Comparison of ENCODE assay signal across 8 mouse cellular contexts in the genomic region with DNA sequence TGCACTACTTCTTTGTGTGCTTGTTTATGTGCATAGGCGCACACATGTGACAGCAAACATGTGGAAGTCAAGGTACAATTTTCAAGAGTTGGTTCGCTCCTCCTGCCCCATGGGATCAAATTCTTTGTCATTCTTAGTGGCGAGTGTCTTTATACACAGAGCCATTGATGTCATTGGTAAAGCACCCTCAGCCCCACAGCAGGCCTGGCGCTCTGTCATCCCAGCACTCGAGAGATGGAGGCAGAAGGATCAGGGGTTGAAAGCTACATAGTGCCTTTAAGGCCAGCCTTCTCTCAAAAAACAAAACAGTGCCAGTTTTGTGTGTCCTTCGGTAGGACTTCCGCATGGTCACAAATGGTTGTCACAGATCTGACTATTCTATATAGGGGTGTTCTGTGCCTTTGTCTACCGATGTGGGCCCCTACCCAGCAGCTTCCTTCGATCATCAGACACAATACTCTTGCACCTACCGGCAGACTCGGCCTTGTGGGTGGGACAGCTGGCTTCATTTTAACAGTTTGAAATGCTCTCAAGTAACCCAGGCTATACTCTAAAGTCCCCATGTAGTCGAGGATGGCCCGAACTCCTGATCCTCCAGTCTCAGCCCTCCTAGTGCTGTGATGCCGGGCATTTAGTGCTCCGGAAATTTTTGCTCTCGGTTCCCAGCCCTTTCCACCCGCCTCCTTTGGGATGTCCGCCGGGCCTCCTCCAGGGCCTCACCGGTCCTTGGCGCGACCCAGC. TPM values are rescaled to one million over a fixed set of nuclear protein-coding genes. Genes with fewer than 3 reads are reported as not detected.
DNase-seq lines count a peak whose midpoint lies in the region; ATAC-seq and TF ChIP-seq lines count a peak whose summit lies in the region.

No protein-coding gene starts in this region.

- no peak for ATAC-seq in heart, embryonic 14.5 days (ENCODE audit: insufficient number of reproducible peaks, insufficient read depth, low FRiP score, low read depth)
- ATAC-seq in G1E (ENCODE audit: extremely low read depth, insufficient number of reproducible peaks, low FRiP score, poor library complexity, severe bottlenecking): no peak
- ATAC-seq in heart, embryonic 16.5 days (replicated peaks; ENCODE audit: extremely low read depth, insufficient read depth, low FRiP score): no peak

- WGBS in heart, embryonic 14.5 days: 27% methylated on average over 22 of the region's 22 CpGs
- 25% methylated on average over 22 of the region's 22 CpGs for WGBS in heart, embryonic 16.5 days
- 34% methylated on average over 22 of the region's 22 CpGs for WGBS in macrophage (ENCODE audit: missing documents)

- H3K9ac ChIP-seq in heart, embryonic 14.5 days (ENCODE audit: low read length): peak overlapping the region; percentile 79
- peak overlapping the region; percentile 83 for H3K9ac ChIP-seq in heart, embryonic 16.5 days (ENCODE audit: low read length)

- no peak for DNase-seq in heart, adult 8-10 months (ENCODE audit: low spot score)
- DNase-seq in G1E (ENCODE audit: low spot score): no peak
- DNase-seq in gastrocnemius, postnatal 10 days: no peak
- no peak for DNase-seq in frontal cortex, postnatal 10 days (ENCODE audit: low spot score in 2 of 2)
- no peak for DNase-seq in yolk sac, embryonic 10.5 days (ENCODE audit: low spot score)

- no peaks in the 10 kb centered on the region for H3K27me3 ChIP-seq in heart, embryonic 14.5 days (ENCODE audit: control insufficient read depth, insufficient read depth, low read length)
- H3K27me3 ChIP-seq in G1E (ENCODE audit: insufficient read depth, low read length): no peaks in the 10 kb centered on the region
- H3K27me3 ChIP-seq in heart, embryonic 16.5 days (ENCODE audit: control insufficient read depth, insufficient read depth, low read length): no peaks in the 10 kb centered on the region

- TF ChIP-seq CTCF in G1E (IDR thresholded peaks at IDR 0.05; ENCODE audit: low read depth, low read length): no peak

- H3K36me3 ChIP-seq in heart, embryonic 14.5 days (ENCODE audit: control insufficient read depth, insufficient read depth, low read length): peaks cover 31% of the 10 kb centered on the region
- H3K36me3 ChIP-seq in G1E (replicated peaks) (peaks cover 70% of the 10 kb centered on the region), macrophage (ENCODE audit: inconsistent target) (peaks cover 11% of the 10 kb centered on the region; the same call in 1 of the 2 replicates)
- peaks cover 10% of the 10 kb centered on the region for H3K36me3 ChIP-seq in heart, embryonic 16.5 days (ENCODE audit: control insufficient read depth, insufficient read depth)

- H3K27ac ChIP-seq in heart, embryonic 14.5 days (replicated peaks in 1 of 2; ENCODE audit: control insufficient read depth in 1 of 2, insufficient read depth in 1 of 2, low read depth in 2 of 2, low read length in 2 of 2): peak overlapping the region; percentile 38 to 70; a peak in 3 of 4 replicates
- peak overlapping the region; percentile 71 for H3K27ac ChIP-seq in heart, embryonic 16.5 days (ENCODE audit: low read length)
- H3K27ac ChIP-seq in macrophage: no peak overlapping the region

- H3K4me3 ChIP-seq in heart, embryonic 14.5 days (ENCODE audit: control insufficient read depth in 1 of 2, insufficient read depth in 1 of 2, low read depth in 1 of 2, low read length in 2 of 2): peak overlapping the region; percentile 73
- peak overlapping the region; percentile 86 for H3K4me3 ChIP-seq in G1E (ENCODE audit: low read depth, low read length)
- peak overlapping the region; percentile 87 for H3K4me3 ChIP-seq in heart, embryonic 16.5 days (ENCODE audit: low read length)
- peak overlapping the region; percentile 32 for H3K4me3 ChIP-seq in macrophage (ENCODE audit: inconsistent target)

- H3K9me3 ChIP-seq in heart, embryonic 14.5 days (ENCODE audit: control insufficient read depth, low read length): no peaks in the 10 kb centered on the region
- no peaks in the 10 kb centered on the region for H3K9me3 ChIP-seq in G1E (replicated peaks)
- H3K9me3 ChIP-seq in heart, embryonic 16.5 days (replicated peaks; ENCODE audit: control insufficient read depth, low read length): no peaks in the 10 kb centered on the region

- H3K4me1 ChIP-seq in heart, embryonic 14.5 days (ENCODE audit: control insufficient read depth in 2 of 2, insufficient read depth in 2 of 2, low read length in 2 of 2): peaks cover 3 to 26% of the 10 kb centered on the region in 2 experiments; a peak in 3 of 4 replicates
- H3K4me1 ChIP-seq in G1E (ENCODE audit: insufficient read depth, low read depth, low read length): peaks cover 63% of the 10 kb centered on the region
- peaks cover 22% of the 10 kb centered on the region for H3K4me1 ChIP-seq in heart, embryonic 16.5 days (ENCODE audit: control insufficient read depth, insufficient read depth, low read length)

- peaks cover 33% of the 10 kb centered on the region for H3K79me2 ChIP-seq in macrophage (ENCODE audit: inconsistent target)

- H3K4me2 ChIP-seq in heart, embryonic 14.5 days (ENCODE audit: low read length): peak overlapping the region; percentile 81
- peak overlapping the region; percentile 79 for H3K4me2 ChIP-seq in heart, embryonic 16.5 days (ENCODE audit: low read depth, low read length)

RNA-seq across cellular contexts. Expression of a gene that starts 1.5 kb away (rescaled TPM):
- 1,100 and 1,119 TPM in 2 replicates for polyA plus RNA-seq in heart, embryonic 14.5 days (2014; fragmentation: Nextera tagmentation; extraction: Ambion mirVana)
- 100 to 1,000 TPM; 804 to 980 (median 857) TPM for total RNA-seq in heart, adult 8-10 months (2022)
- total RNA-seq in G1E (2014; fragmentation: Nextera tagmentation): 60.5 and 74.9 TPM in 2 replicates
- 186 and 247 TPM in 2 replicates for total RNA-seq in G1E (2017)
- 270 and 319 TPM in 2 replicates for polyA plus RNA-seq in G1E (2012)
- 1,043 and 1,129 TPM in 2 replicates for polyA plus RNA-seq in heart, embryonic 16.5 days (2015; fragmentation: Nextera tagmentation; extraction: Ambion mirVana)
- 10 to 100 TPM in 4 of 26 experiments, 1 to 10 TPM in 21, not detected in 1; 3.3 to 24.5 (median 6.9) TPM for total RNA-seq in macrophage (2018; cell fraction: chromatin; rRNA removed)
- 100 to 1,000 TPM in 12 of 26 experiments, 10 to 100 TPM in 14; 73.8 to 123 (median 99.4) TPM for total RNA-seq in macrophage (2018; cell fraction: cytosol; rRNA removed)
- total RNA-seq in macrophage (2018; cell fraction: nucleus; rRNA removed): 10 to 100 TPM in 21 of 26 experiments, 1 to 10 TPM in 5; 6.3 to 31.0 (median 17.3) TPM
- polyA plus RNA-seq in macrophage (2018): 42.6 to 135 TPM (median 106 TPM) in 3 replicates
- total RNA-seq in gastrocnemius, postnatal 10 days (2021): 100 to 1,000 TPM; 377 to 422 TPM

RNA-seq across cellular contexts. Expression of a gene that starts 1.7 kb away (rescaled TPM):
- polyA plus RNA-seq in heart, embryonic 14.5 days (2014; fragmentation: Nextera tagmentation; extraction: Ambion mirVana): 17.7 TPM in 2 replicates
- total RNA-seq in heart, adult 8-10 months (2022): 1 to 10 TPM; 3.2 to 7.1 (median 6.0) TPM
- 32.0 and 46.9 TPM in 2 replicates for total RNA-seq in G1E (2014; fragmentation: Nextera tagmentation)
- total RNA-seq in G1E (2017): 9.4 and 10.3 TPM in 2 replicates
- 12.9 and 16.3 TPM in 2 replicates for polyA plus RNA-seq in G1E (2012)
- 12.8 and 14.6 TPM in 2 replicates for polyA plus RNA-seq in heart, embryonic 16.5 days (2015; fragmentation: Nextera tagmentation; extraction: Ambion mirVana)
- 1 to 10 TPM in 8 of 26 experiments, under 1 TPM in 11, not detected in 7; 0.36 to 4.1 (median 0.67) TPM for total RNA-seq in macrophage (2018; cell fraction: chromatin; rRNA removed)
- 1 to 10 TPM; 1.6 to 8.6 (median 3.3) TPM for total RNA-seq in macrophage (2018; cell fraction: cytosol; rRNA removed)
- total RNA-seq in macrophage (2018; cell fraction: nucleus; rRNA removed): 1 to 10 TPM in 17 of 26 experiments, under 1 TPM in 8, not detected in 1; 0.51 to 5.9 (median 1.5) TPM
- 4.5 to 9.8 TPM (median 5.3 TPM) in 3 replicates for polyA plus RNA-seq in macrophage (2018)
- total RNA-seq in gastrocnemius, postnatal 10 days (2021): 1 to 10 TPM; 6.6 to 7.0 TPM

RNA-seq across cellular contexts. Expression of a gene that starts 41.2 kb away (rescaled TPM):
- 31.0 and 31.5 TPM in 2 replicates for polyA plus RNA-seq in heart, embryonic 14.5 days (2014; fragmentation: Nextera tagmentation; extraction: Ambion mirVana)
- 10 to 100 TPM; 22.4 to 26.7 (median 24.6) TPM for total RNA-seq in heart, adult 8-10 months (2022)
- total RNA-seq in G1E (2014; fragmentation: Nextera tagmentation) (not detected in 2 replicates), G1E (2017) (not detected in 2 replicates)
- polyA plus RNA-seq in G1E (2012) (not detected in 2 replicates), macrophage (2018) (not detected in 3 replicates)
- polyA plus RNA-seq in heart, embryonic 16.5 days (2015; fragmentation: Nextera tagmentation; extraction: Ambion mirVana): 21.2 and 23.9 TPM in 2 replicates
- under 1 TPM in 1 of 26 experiments, not detected in 25; 0.73 TPM for total RNA-seq in macrophage (2018; cell fraction: chromatin; rRNA removed)
- under 1 TPM in 1 of 26 experiments, not detected in 25; 0.14 TPM for total RNA-seq in macrophage (2018; cell fraction: cytosol; rRNA removed)
- not detected for total RNA-seq in macrophage (2018; cell fraction: nucleus; rRNA removed)
- total RNA-seq in gastrocnemius, postnatal 10 days (2021): 1 to 10 TPM in 1 of 2 experiments, under 1 TPM in 1; 0.95 to 1.4 TPM

RNA-seq across cellular contexts. Expression of a gene that starts 43.0 kb away (rescaled TPM):
- 54.4 and 58.1 TPM in 2 replicates for polyA plus RNA-seq in heart, embryonic 14.5 days (2014; fragmentation: Nextera tagmentation; extraction: Ambion mirVana)
- 10 to 100 TPM; 33.8 to 39.3 (median 37.5) TPM for total RNA-seq in heart, adult 8-10 months (2022)
- total RNA-seq in G1E (2014; fragmentation: Nextera tagmentation) (39.4 and 54.7 TPM in 2 replicates), G1E (2017) (70.5 and 83.3 TPM in 2 replicates)
- polyA plus RNA-seq in G1E (2012) (142 and 143 TPM in 2 replicates), macrophage (2018) (29.0 to 44.8 TPM (median 40.5 TPM) in 3 replicates)
- 63.1 and 64.3 TPM in 2 replicates for polyA plus RNA-seq in heart, embryonic 16.5 days (2015; fragmentation: Nextera tagmentation; extraction: Ambion mirVana)
- total RNA-seq in macrophage (2018; cell fraction: chromatin; rRNA removed): 100 to 1,000 TPM in 4 of 26 experiments, 10 to 100 TPM in 22; 47.2 to 136 (median 85.8) TPM
- total RNA-seq in macrophage (2018; cell fraction: cytosol; rRNA removed): 10 to 100 TPM; 27.1 to 43.6 (median 38.2) TPM
- total RNA-seq in macrophage (2018; cell fraction: nucleus; rRNA removed): 10 to 100 TPM; 42.6 to 93.1 (median 57.1) TPM
- total RNA-seq in gastrocnemius, postnatal 10 days (2021): 10 to 100 TPM; 38.5 to 46.3 TPM

RNA-seq across cellular contexts. Expression of a gene that starts 48.5 kb away (rescaled TPM):
- 28.8 and 31.3 TPM in 2 replicates for polyA plus RNA-seq in heart, embryonic 14.5 days (2014; fragmentation: Nextera tagmentation; extraction: Ambion mirVana)
- 10 to 100 TPM; 15.6 to 18.5 (median 16.6) TPM for total RNA-seq in heart, adult 8-10 months (2022)
- total RNA-seq in G1E (2014; fragmentation: Nextera tagmentation): 8.7 and 12.0 TPM in 2 replicates
- 12.4 and 15.0 TPM in 2 replicates for total RNA-seq in G1E (2017)
- 52.5 and 57.1 TPM in 2 replicates for polyA plus RNA-seq in G1E (2012)
- 31.7 and 34.9 TPM in 2 replicates for polyA plus RNA-seq in heart, embryonic 16.5 days (2015; fragmentation: Nextera tagmentation; extraction: Ambion mirVana)
- 10 to 100 TPM; 22.4 to 73.4 (median 51.4) TPM for total RNA-seq in macrophage (2018; cell fraction: chromatin; rRNA removed)
- total RNA-seq in macrophage (2018; cell fraction: cytosol; rRNA removed): 10 to 100 TPM in 14 of 26 experiments, 1 to 10 TPM in 12; 7.4 to 12.6 (median 10.2) TPM
- total RNA-seq in macrophage (2018; cell fraction: nucleus; rRNA removed): 10 to 100 TPM; 14.5 to 52.3 (median 26.2) TPM
- 9.0 to 14.0 TPM (median 11.4 TPM) in 3 replicates for polyA plus RNA-seq in macrophage (2018)
- 10 to 100 TPM; 17.3 to 21.1 TPM for total RNA-seq in gastrocnemius, postnatal 10 days (2021)

Comparison
In these comparisons a context has a peak if more than half of its experiments do, and no peak if none do; other contexts are left out.
1. H3K4me3 ChIP-seq: peak in every context shown above with its lines; median percentile 87 in heart, embryonic 16.5 days; 86 in G1E; 73 in heart, embryonic 14.5 days; 32 in macrophage.
2. RNA of a gene that starts 41.2 kb away (polyA plus RNA-seq): 31.0 to 31.5 TPM in heart, embryonic 14.5 days and 21.2 to 23.9 TPM in heart, embryonic 16.5 days; not detected in G1E and not detected in macrophage; every median in the first group is over 10 times any median in the second.